Mouse (Mus musculus): ENCODE measurements around the gene Trhde. TPM values are rescaled to one million over a fixed set of nuclear protein-coding genes. Genes with fewer than 3 reads are reported as not detected.

Trhde gene
- polyA plus RNA-seq, 1 experiment from 2014 or later, result 0.21 TPM

- Histone ChIP-seq H3K27ac (ENCODE audit: low read length) (no peak overlapping the region), H3K27me3 (ENCODE audit: insufficient read depth, low read length) (no peaks in the 10 kb centered on the region), H3K9me3 (ENCODE audit: low read length) (no peaks in the 10 kb centered on the region), H3K9ac (replicated peaks; ENCODE audit: low read length) (no peak overlapping the region), H3K4me1 (ENCODE audit: insufficient read depth, low read length) (no peaks in the 10 kb centered on the region), H3K4me2 (replicated peaks; ENCODE audit: low read depth, low read length) (no peak overlapping the region), H3K36me3 (ENCODE audit: insufficient read depth, low read length) (no peaks in the 10 kb centered on the region), H3K4me3 (ENCODE audit: low read length) (no peak overlapping the region)
- peak; percentile 74; the same call in 1 of the 2 replicates for ATAC-seq (ENCODE audit: low FRiP score, low TSS enrichment)
- 66% methylated on average over 6 of the region's 6 CpGs for WGBS
Observed at GRCm38 (mm10) chr10:114363442-114363841, 438.7 kb downstream of the Trhde start.

- no peak for ATAC-seq (ENCODE audit: low FRiP score, low TSS enrichment)
- no peaks in the 10 kb centered on the region for H3K36me3 ChIP-seq (ENCODE audit: insufficient read depth, low read length)
- no peak overlapping the region for H3K4me2 ChIP-seq (replicated peaks; ENCODE audit: low read depth, low read length)
Observed at GRCm38 (mm10) chr10:114362631-114363030, 439.5 kb downstream of the Trhde start.

More at GRCm38 (mm10) chr10:114362631-114363030, 439.5 kb downstream of the Trhde start:
- WGBS, result 44% methylated on average over 2 of the region's 2 CpGs
- Histone ChIP-seq H3K27ac (ENCODE audit: low read length) (no peak overlapping the region), H3K4me3 (ENCODE audit: low read length) (no peak overlapping the region), H3K9me3 (ENCODE audit: low read length) (no peaks in the 10 kb centered on the region), H3K9ac (replicated peaks; ENCODE audit: low read length) (no peak overlapping the region), H3K27me3 (ENCODE audit: insufficient read depth, low read length) (no peaks in the 10 kb centered on the region), H3K4me1 (ENCODE audit: insufficient read depth, low read length) (no peaks in the 10 kb centered on the region)

All from kidney, embryonic 16.5 days (tissue).